Mouse (Mus musculus) ES-E14 (cell line): Measurements from ENCODE around the gene Clic1.

ENCODE experiments used
- CHD2 ChIP-seq: IDR thresholded peaks from 2 replicates; pipeline ENCODE4 v1.6.1; 2014; ENCODE audit warnings: mild to moderate bottlenecking, low read depth, low read length, inconsistent platforms
- MAFK ChIP-seq: IDR thresholded peaks from 2 replicates; pipeline ENCODE4 v1.6.1; 2014; ENCODE audit warnings: mild to moderate bottlenecking, low read depth, low read length, inconsistent platforms; ENCODE audit not compliant: insufficient read depth

DNA sequence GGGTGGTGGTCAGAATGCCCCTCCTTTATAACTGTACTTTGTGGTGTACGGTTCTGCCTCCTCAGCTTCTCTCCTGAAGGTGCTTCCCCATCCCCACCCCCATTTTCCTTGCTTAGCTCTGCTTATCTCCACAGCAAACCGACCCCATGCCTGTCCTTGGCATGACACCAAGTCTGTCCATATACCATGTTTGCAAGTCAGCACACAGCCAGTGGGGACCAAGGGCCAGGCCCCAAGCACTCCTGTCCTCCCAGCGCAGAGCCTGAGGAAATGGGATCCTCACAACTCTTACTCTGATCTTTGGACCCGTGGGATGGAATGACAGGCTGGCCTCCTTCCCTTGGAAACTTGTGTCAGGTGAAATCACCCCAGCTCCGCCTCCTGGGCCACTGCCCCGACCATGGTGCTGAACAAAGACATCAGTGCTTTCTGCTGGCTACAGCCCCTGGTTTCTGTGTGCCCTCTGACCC, 53.5 kb downstream of the Clic1 start:
- TF ChIP-seq MAFK (no peak), CHD2 (no peak)
